Mouse (Mus musculus) hindbrain, postnatal 0 days (tissue): ENCODE measurements around the gene Rpl18a. TPM values are rescaled to one million over a fixed set of nuclear protein-coding genes. Genes with fewer than 3 reads are reported as not detected.

Source experiments
- ATAC-seq: fragments of 200-750 bp; cut with Nextera tagmentation; 2 replicates; pipeline ENCODE4 v1.8.0; 2017; ENCODE audit warnings: mild to moderate bottlenecking, moderate TSS enrichment, moderate library complexity
- DNase-seq: peaks from one replicate; pipeline ENCODE4 v3.0.0-alpha.2; 2015; ENCODE audit warnings: low spot score
- H3K27ac ChIP-seq: fragments of 300-500 bp; sonication (generic); 2 replicates; pipeline ENCODE4 v1.5.1; 2014; ENCODE audit warnings: mild to moderate bottlenecking
- H3K27me3 ChIP-seq: fragments of 300-500 bp; sonication (generic); 2 replicates; pipeline ENCODE4 v1.6.1; 2014; ENCODE audit warnings: low read length, mixed read lengths; ENCODE audit not compliant: insufficient read depth
- H3K36me3 ChIP-seq: fragments of 300-500 bp; sonication (generic); 2 replicates; pipeline ENCODE4 v1.6.1; 2014; ENCODE audit warnings: low read length, mixed read lengths; ENCODE audit not compliant: insufficient read depth
- H3K4me1 ChIP-seq: fragments of 300-500 bp; sonication (generic); 2 replicates; pipeline ENCODE4 v1.6.1; 2014; ENCODE audit warnings: antibody characterized with exemption, low read length, mixed read lengths; ENCODE audit not compliant: insufficient read depth
- H3K4me2 ChIP-seq: fragments of 300-500 bp; sonication (generic); 2 replicates; pipeline ENCODE4 v1.6.1; 2014; ENCODE audit warnings: low read depth, mild to moderate bottlenecking, low read length, moderate library complexity, mixed read lengths
- H3K4me3 ChIP-seq: fragments of 300-500 bp; sonication (generic); 2 replicates; pipeline ENCODE4 v1.5.1; 2014; ENCODE audit warnings: low read length
- H3K9ac ChIP-seq: fragments of 300-500 bp; sonication (generic); replicated peaks from 2 replicates; pipeline ENCODE4 v1.6.1; 2014; ENCODE audit warnings: mild to moderate bottlenecking, low read length, moderate library complexity, mixed read lengths
- H3K9me3 ChIP-seq: fragments of 300-500 bp; sonication (generic); 2 replicates; pipeline ENCODE4 v1.6.1; 2016; ENCODE audit warnings: low read length, mixed read lengths
- CTCF ChIP-seq: IDR thresholded peaks from 2 replicates; pipeline ENCODE4 v1.5.1; 2016; ENCODE audit warnings: antibody characterized with exemption, control low read depth, low read depth
- WGBS: fragments of 180-500 bp; shearing (Covaris S2); extraction: QIAGEN DNeasy Blood & Tissue Kit; methylation state at CpG from one replicate; pipeline ENCODE4 v1.1.7; 2014; 5-methylcytosine and 5-hydroxymethylcytosine counted together
- polyA plus RNA-seq: library from polyadenylated mRNA; unstranded; fragments of >200 nt; fragmentation: Nextera tagmentation; extraction: Ambion mirVana; gene quantifications from 2 replicates; pipeline ENCODE4 v1.2.1, GENCODE M21; 2015
- total RNA-seq: library from RNA; depleted of rRNA; stranded (reverse); fragments of >200 nt; gene quantifications from 2 replicates; pipeline ENCODE4 v1.2.3, GENCODE M21; 2014

The Rpl18a gene
- total and polyA plus RNA-seq, 2 experiments from 2014 or later, result 1,940 to 2,686 TPM

GRCm38 (mm10) chr8:70874441-70874840 is 22.8 kb downstream of the Rpl18a start:
- no peak for TF ChIP-seq CTCF
- no peaks in the 10 kb centered on the region for H3K9me3 ChIP-seq
- no peaks in the 10 kb centered on the region for H3K36me3 ChIP-seq
- H3K27me3 ChIP-seq, result no peaks in the 10 kb centered on the region
- 87% methylated on average over 13 of the region's 13 CpGs for WGBS
- ATAC-seq, result no peak
- no peak overlapping the region for H3K4me2 ChIP-seq
- 0 out of 2 replicates have a peak overlapping the region, but pooled peaks have one; percentile 70 for H3K9ac ChIP-seq
- peaks cover 4% of the 10 kb centered on the region; the same call in 1 of the 2 replicates for H3K4me1 ChIP-seq
- H3K4me3 ChIP-seq, result no peak overlapping the region
- no peak for DNase-seq
- H3K27ac ChIP-seq, result no peak overlapping the region

GRCm38 (mm10) chr8:70873364-70873985 is 23.7 kb downstream of the Rpl18a start, which contains the start of gene Ccdc124:
Ccdc124 (minus strand) TSS chr8:70873935.
- H3K4me2 ChIP-seq, result peak within 1 kb of the TSS; percentile 97
- peak within 1 kb of the TSS; percentile 92 for H3K4me3 ChIP-seq
- H3K9ac ChIP-seq, result peak within 1 kb of the TSS; percentile 70
- no peaks in the 10 kb centered on the region for H3K9me3 ChIP-seq
- H3K4me1 ChIP-seq, result peaks cover 8% of the 10 kb centered on the region; the same call in 1 of the 2 replicates
- ATAC-seq (peak; percentile 92), DNase-seq (peak; percentile 97)
- under 1% methylated on average over 46 of the region's 46 CpGs for WGBS
- no peaks in the 10 kb centered on the region for H3K27me3 ChIP-seq
- peak; percentile 95 for TF ChIP-seq CTCF
- H3K27ac ChIP-seq, result peak within 1 kb of the TSS; percentile 84
- H3K36me3 ChIP-seq, result no peaks in the 10 kb centered on the region

- no peak for DNase-seq
- Histone ChIP-seq H3K4me3 (peak overlapping the region; percentile 92), H3K9me3 (no peaks in the 10 kb centered on the region), H3K27ac (peak overlapping the region; percentile 84), H3K4me1 (peaks cover 8% of the 10 kb centered on the region; the same call in 1 of the 2 replicates), H3K9ac (peak overlapping the region; percentile 70), H3K27me3 (no peaks in the 10 kb centered on the region), H3K4me2 (peak overlapping the region; percentile 97), H3K36me3 (no peaks in the 10 kb centered on the region)
- ATAC-seq, result no peak
- no peak for TF ChIP-seq CTCF
- WGBS, result 6% methylated on average over 31 of the region's 31 CpGs
Measured at GRCm38 (mm10) chr8:70872643-70873363, 24.4 kb downstream of the Rpl18a start.

GRCm38 (mm10) chr8:70871195-70871807 is 25.9 kb downstream of the Rpl18a start:
- H3K9ac ChIP-seq, result no peak overlapping the region
- DNase-seq, result no peak

GRCm38 (mm10) chr8:70869601-70870041 is 27.6 kb downstream of the Rpl18a start:
- Histone ChIP-seq H3K4me1 (peaks cover 15% of the 10 kb centered on the region), H3K9me3 (no peaks in the 10 kb centered on the region), H3K4me2 (no peak overlapping the region), H3K27ac (peak overlapping the region; percentile 69; the same call in 1 of the 2 replicates), H3K36me3 (no peaks in the 10 kb centered on the region), H3K9ac (no peak overlapping the region), H3K4me3 (no peak overlapping the region), H3K27me3 (no peaks in the 10 kb centered on the region)
- peak; percentile 94 for TF ChIP-seq CTCF
- ATAC-seq (peak; percentile 13; the same call in 1 of the 2 replicates), DNase-seq (peak; percentile 86)
- WGBS, result 39% methylated on average over 16 of the region's 16 CpGs

More at GRCm38 (mm10) chr8:70871195-70871807, 25.9 kb downstream of the Rpl18a start:
- WGBS, result 85% methylated on average over 5 of the region's 5 CpGs
- ATAC-seq, result no peak
- H3K27me3 ChIP-seq, result no peaks in the 10 kb centered on the region
- peaks cover 10% of the 10 kb centered on the region; the same call in 1 of the 2 replicates for H3K4me1 ChIP-seq
- no peaks in the 10 kb centered on the region for H3K9me3 ChIP-seq
- H3K27ac ChIP-seq, result no peak overlapping the region
- TF ChIP-seq CTCF, result no peak
- no peak overlapping the region for H3K4me2 ChIP-seq
- no peaks in the 10 kb centered on the region for H3K36me3 ChIP-seq
- H3K4me3 ChIP-seq, result no peak overlapping the region

GRCm38 (mm10) chr8:70869199-70869571 is 28.0 kb downstream of the Rpl18a start:
- Histone ChIP-seq H3K27ac (peak overlapping the region; percentile 69; the same call in 1 of the 2 replicates), H3K27me3 (no peaks in the 10 kb centered on the region), H3K4me1 (peaks cover 15% of the 10 kb centered on the region), H3K4me3 (no peak overlapping the region), H3K9me3 (no peaks in the 10 kb centered on the region), H3K36me3 (no peaks in the 10 kb centered on the region), H3K4me2 (no peak overlapping the region), H3K9ac (0 out of 2 replicates have a peak overlapping the region, but pooled peaks have one; percentile 17)
- ATAC-seq, result no peak
- WGBS, result 41% methylated on average over 5 of the region's 5 CpGs
- no peak for TF ChIP-seq CTCF
- DNase-seq, result no peak
